Mouse (Mus musculus) kidney, adult 18-20 months (tissue): Measurements from ENCODE around the gene Olfr622.

ENCODE experiments used
- DNase-seq: peaks from one replicate; pipeline ENCODE4 v3.0.0; 2021

Olfr622 gene

DNA sequence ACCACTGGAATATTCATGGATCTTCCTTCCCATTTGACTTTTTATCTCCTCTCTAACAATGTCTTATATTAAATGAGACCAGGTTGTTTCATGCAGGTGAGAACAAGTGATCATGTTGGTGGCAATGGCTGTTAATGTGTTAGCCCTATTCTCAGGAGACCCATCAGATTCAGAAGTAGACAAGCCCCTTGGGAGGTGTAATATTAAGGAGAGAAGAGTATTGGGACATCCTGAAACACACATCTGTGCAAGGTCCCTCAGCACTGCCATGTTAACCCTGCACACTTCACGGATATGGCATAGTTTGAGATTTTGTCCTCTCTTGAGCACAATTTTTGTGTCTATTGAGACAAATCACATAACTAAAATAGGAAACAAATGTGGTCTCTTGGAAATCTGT is at the start of gene Olfr622:
Olfr622 (minus strand) TSS at position 101 of the 400 bp plus-strand sequence.
- DNase-seq = no peak

DNA sequence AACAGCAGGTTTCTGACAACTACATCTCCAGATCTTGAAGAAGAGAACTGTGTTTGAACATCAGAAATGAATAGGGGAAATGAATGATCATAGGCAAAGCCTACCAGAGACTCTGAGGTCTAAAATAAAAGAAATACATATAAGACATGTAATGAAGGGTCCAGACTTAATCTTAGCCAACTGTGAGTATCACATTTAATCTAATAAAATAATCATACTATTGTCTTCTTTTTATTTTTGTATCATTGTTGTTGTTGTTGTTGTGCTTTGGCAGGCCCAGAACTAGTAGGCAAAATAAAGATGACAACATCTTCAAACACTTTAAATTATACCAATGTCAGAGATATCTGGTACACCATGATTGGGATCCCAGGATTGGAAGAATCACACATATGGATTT is 39.9 kb upstream of the Olfr622 start, which contains the start of gene Olfr625-ps1:
Olfr625-ps1 (plus strand) TSS at position 301 of the 400 bp plus-strand sequence.
- DNase-seq = no peak

DNA sequence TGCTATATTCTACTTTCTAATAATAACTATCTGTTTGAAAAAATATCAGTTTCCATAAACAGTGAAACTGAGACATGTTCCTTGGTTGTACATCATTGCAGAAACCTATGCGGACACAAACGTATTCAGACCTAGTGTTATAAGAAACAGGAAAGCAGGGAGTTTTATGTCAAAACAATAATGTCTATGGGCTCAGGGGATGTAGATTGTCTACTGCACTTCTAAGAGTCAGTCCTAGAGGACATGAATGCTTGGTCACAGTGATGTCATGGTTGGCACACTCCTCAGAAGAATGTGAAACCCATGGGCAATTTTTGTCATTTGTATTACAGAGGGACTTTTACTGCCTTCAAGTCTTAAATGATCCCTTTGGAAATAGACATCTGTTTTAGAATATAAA is 28.6 kb upstream of the Olfr622 start, which contains the start of gene Olfr624:
Olfr624 (minus strand) TSS at position 101 of the 400 bp plus-strand sequence.
- DNase-seq = no peak

DNA sequence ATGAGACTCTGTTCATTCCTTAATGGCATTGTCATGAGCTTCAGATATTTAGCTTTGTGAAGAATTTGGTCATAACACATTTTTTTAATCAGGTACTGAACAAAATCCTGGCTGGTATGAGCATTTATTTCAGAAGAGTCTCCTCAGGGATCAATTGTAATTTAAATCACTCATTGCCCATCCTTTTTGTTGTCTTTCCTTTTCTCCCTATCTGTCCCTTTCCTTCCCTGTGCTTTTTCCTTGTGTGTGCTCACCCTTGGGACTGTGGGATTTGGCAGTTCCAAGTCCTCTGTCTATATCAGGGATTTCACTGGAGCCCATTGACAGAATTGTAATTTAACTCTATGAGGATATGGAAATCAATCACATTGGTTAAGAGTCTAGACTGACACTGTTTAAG is 21.1 kb upstream of the Olfr622 start, which contains the start of gene Olfr623:
Olfr623 (minus strand) TSS at position 101 of the 400 bp plus-strand sequence.
- no peak for DNase-seq

DNA sequence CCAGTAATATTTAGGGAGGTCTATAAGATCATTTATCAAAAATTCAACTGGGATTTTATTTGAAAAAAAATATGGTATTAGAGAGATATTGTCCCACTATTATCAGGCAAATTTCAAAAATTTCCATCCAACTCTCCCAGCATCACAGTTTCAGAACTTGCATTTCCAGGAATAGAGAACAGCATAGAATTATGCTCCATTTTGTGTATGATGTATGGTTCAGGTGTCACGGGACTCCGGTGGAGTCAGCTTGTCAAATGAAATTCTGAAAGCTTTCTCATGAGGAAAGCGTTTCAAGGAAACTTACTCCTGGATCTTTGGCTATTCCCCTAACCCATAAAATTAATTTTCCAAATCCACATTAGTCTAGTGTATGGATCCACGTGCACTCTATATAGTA is 1.6 kb upstream of the Olfr622 start:
- no peak for DNase-seq

DNA sequence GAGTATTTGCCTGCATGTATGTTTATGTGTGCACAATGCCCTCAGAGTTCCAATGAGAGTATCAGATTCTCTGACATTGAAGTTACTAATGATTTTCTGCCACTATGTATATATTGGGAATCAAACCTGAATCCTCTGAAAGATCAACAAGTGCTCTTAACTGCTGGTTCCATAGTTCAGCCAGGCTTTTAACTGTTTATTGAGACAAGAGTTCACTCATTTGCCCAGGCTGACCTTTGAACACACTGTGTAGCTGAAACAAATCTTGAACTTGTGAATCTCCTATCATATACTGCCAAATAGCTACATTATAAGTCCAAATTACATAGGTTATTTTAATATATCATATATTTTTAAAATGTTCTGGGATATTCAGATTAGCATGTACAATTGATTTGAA is 5.7 kb downstream of the Olfr622 start:
- no peak for DNase-seq

DNA sequence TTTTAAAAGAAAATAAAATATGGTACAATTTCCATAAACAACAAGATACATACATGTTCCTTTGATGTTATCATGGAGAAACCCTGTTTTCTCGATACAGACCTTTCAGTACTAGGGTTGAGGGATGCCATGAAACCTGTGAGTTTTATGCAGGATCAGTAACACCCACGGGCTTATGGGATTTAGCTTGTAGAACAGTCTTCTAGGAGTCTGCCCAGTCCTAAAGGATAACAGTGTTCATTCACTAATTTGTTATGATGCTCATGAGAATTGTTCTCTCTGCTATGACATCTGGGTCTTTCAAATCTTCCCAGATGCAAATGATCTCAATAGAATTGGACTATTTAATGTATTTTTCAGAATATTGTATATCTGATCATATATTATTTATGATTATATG is 30.1 kb downstream of the Olfr622 start, which contains the start of gene Olfr620:
Olfr620 (minus strand) TSS at position 101 of the 400 bp plus-strand sequence.
- DNase-seq = no peak

DNA sequence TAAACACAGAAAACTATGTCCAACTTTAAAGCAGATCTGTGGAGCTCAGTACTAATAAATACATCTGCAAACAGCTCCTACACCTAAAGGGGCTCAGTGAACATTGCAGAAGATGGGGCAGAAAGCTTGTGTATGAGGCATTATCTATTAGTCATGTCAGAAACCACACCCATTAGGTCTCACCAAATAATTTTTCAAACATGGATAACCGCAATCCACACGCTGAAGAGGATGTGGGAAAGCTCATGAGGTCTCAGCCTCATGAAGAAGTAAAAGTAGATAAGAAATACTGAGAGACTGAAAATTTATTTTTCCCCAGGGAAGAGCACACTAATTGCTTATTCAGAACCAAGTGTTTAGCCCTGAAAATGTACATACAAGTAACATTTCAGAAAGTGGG is 35.1 kb downstream of the Olfr622 start:
- no peak for DNase-seq

DNA sequence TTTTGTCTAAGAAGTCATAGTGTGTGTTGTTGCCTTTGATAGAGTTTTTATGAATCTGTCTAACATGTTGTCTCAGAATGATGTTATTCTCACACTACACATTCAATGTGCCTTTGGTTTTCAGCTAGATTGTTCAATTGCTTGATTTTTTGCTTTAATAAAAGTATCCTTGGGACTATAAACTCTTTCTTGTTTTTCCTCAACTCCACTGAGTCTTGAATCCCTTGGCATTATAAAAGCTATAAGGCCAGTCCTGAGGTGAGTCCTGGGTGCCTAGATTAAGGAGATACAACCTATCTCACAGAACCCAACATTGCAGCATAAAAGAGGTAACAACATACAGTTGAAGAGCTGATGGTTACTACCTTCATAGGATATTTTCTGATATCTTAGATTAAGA is 42.2 kb downstream of the Olfr622 start, which contains the start of gene Olfr619:
Olfr619 (plus strand) TSS at position 301 of the 400 bp plus-strand sequence.
- DNase-seq = no peak

DNA sequence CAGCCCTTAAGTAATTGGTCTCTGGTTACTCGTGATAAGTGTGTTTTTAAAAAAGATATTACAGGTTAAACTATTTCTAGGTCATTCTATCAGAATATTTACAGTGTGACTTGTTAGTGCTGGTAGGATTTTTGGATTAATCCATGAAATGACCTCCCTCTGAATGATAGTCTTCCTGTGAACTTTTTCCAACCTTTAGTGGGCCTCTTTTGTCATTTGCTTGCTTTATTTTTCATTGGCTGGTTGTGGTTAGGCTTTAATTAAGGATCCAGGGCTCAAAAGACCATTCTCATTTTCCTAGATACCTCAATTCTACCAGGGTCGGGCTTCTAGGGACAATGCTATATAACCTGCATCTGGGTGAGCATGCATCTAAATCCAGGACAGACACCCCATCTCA is 52.7 kb downstream of the Olfr622 start, which contains the start of gene Olfr618:
Olfr618 (plus strand) TSS at position 301 of the 400 bp plus-strand sequence.
- DNase-seq = no peak
